Mouse (Mus musculus) spleen, postnatal 10 days (tissue): ENCODE measurements around the gene Mef2a.
"Not testable (repeated sequence)": the region's sequence is repeated elsewhere in the genome, so short reads cannot be mapped to it uniquely, and the experiment has no call there.

ENCODE experiments used
- DNase-seq, 2 experiments: peaks; one replicate each; pipeline ENCODE4 v3.0.0; 2021 to 2022; ENCODE audit warnings: low spot score in 2 of 2

Mef2a gene

DNA sequence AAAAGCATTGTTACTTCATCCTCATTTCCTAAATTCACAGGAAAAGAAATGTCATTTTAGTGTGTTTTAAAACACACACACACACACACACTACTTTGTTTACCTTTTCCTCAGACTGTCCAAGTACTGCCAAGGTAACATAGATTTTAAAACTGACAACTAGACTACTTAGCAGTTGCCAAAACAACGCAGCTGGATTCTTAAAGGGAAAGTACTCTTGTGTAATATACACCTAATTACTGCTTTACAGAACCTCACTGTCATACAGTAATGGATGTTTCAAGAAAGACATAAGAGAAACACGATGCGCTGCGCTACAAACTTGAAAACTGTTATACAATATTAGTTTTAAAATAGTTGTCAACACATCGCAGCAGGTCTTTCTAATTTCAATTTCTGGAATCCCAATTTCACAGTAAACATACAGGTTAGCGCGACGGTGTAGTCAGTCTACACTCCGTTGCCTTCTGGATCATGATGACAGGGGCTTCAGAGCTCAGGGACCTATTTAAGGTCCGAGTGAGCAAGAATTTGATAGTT is 1.2 kb downstream of the Mef2a start:
- DNase-seq: no peak

DNA sequence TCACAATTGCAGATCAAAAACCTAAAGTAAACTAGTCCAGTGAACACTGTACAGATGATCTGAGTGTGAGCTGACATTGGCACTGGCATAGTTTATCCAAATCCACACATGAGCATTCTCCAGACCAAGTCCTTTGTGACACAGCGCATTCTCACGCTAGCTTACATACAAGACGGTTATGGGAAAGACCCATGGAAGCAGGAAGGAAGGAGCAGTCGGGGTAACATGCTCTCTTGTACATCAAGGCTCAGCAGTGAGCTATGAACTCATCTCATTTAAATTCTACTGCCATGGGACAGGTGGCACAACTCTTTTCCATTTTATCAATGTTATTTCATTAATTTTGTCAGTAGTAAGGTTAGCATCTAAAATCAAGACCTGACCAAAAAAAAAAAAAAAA is 3.0 kb downstream of the Mef2a start:
- no peak for DNase-seq

DNA sequence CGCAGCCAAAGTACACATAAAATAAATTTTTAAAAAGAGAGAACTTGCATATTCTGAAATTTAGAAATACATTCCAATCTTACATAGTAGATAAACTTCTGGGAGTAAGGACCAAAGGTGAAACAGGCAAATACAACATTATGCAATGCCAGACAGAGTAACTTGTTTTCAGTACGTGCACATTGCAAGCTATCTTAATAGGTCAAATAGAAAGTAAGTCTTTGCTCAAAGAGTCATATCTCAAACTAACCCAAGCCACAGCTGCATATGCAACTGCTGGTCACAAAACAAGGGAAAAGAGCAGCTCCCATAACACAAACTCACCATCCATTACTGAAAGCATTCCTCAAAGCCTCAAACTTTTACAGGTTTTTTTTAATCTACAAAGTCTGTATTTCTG is 4.3 kb downstream of the Mef2a start:
- DNase-seq: no peak

DNA sequence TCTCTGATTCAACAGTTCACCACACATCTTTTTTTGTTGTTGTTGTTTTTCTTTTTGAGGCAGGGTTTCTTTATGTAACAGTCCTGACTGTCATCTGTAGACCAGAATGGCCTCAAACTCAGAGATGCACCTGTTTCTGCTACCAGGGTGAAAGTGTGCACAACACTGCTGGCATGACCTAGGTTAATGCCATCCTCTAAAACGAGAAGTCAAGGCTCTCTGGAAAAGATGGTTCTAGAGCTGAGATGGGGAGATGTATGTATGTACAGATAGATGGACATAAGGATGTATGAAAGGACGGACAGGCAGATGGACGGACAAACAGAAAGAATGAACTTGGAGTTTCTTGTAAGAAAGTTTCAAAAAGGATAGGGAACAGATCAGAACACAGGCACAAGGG is 12.1 kb downstream of the Mef2a start:
- no peak for DNase-seq

GRCm38 (mm10) chr7:67359863-67360262 is 12.8 kb downstream of the Mef2a start:
- no peak for DNase-seq

GRCm38 (mm10) chr7:67355870-67356269 is 16.8 kb downstream of the Mef2a start:
- peak in 1 of 2 experiments; percentile 42 for DNase-seq

- peak in 1 of 2 experiments; percentile 67 for DNase-seq
Measured at GRCm38 (mm10) chr7:67353667-67354066, 19.0 kb downstream of the Mef2a start.

- DNase-seq: no peak
Measured at GRCm38 (mm10) chr7:67352989-67353388, 19.7 kb downstream of the Mef2a start.

- no peak for DNase-seq
Measured at GRCm38 (mm10) chr7:67344443-67344842, 28.2 kb downstream of the Mef2a start.

DNA sequence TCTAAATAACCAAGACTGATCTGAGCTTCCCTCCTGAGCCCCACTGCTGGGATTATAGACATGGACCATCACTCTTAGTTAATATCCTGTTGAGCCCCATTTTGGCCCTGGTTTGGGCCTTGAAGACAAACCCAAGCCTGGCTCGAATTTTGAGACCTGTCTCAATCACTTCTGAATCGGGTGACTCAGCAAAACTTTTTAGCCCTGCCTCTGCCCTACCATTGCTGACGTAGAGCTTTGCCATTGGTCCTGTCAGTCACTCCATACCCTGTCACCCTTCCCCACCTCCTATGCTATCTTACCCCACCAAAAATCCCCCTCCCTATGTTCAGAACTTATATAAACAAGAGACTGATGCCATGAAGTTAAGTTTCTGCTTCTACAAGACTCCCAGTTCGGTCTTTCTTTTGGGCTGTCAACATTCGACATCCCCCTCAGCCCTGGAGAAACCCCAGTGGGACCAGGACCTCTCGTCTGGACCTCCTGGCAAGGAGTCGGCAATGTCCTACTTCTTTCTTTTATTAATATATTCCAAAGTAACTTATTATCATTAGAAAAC is 30.5 kb downstream of the Mef2a start:
- no peak for DNase-seq

- DNase-seq: no peak
Measured at GRCm38 (mm10) chr7:67320359-67320758, 52.3 kb downstream of the Mef2a start.

DNA sequence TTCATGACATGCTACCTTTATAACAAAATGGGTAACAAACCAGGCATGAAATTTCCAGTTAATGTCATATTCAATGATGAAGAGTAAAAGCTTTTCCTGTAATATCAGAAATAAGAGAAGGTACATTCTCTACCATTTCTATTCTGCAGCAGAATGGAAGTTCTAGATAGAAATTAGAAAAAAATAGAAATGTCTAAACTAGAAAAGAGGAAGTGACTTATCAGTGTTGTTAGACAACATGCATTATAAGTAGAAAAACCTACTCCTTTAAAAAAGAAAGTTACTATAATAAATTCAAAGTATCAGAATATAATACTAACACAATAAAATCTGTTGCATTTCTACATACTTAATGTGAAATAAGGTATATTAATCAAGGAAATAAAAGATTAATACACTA is 54.0 kb downstream of the Mef2a start:
- DNase-seq: no peak

DNA sequence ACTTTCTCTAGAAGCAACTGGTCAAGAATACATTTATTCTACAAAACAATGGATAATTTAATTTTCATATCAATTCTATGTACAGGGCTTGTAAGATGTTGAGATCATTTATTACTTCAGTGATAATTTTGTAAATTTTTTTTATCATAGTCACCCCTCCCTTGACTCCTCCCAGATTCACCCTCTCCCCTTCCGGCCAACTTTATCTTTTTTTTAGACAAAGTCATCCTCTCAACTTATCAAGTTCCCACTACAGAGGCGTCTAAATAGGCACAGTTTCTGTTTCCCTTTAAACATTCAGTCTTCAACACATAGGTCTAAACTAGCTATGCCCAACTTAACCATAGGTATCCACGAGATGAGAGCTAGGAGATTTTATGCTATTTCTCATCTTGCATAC is 59.5 kb downstream of the Mef2a start:
- DNase-seq: no peak

GRCm38 (mm10) chr7:67310151-67310550 is 62.5 kb downstream of the Mef2a start:
- no peak for DNase-seq

DNA sequence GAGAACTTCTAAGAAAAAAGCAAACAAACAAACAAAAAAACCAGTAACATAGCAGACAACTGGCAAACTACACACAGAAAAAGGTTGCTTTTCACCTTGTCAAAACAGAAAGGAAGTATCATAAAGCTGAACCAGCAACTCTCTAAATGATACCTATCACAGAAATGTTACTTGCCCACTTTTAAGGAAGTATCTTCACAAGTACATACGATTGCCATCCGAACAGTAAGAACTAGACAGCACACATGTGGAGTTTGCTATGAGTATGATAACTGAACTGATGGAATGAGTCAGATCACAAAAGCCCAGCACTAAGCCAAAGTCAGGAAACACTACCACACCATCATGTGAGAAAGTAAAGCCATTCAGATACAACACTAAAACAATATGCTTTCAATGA is 64.6 kb downstream of the Mef2a start:
- no peak for DNase-seq

GRCm38 (mm10) chr7:67307078-67307477 is 65.6 kb downstream of the Mef2a start:
- DNase-seq: no peak

- no peak for DNase-seq
Measured at GRCm38 (mm10) chr7:67304937-67305336, 67.7 kb downstream of the Mef2a start.

DNA sequence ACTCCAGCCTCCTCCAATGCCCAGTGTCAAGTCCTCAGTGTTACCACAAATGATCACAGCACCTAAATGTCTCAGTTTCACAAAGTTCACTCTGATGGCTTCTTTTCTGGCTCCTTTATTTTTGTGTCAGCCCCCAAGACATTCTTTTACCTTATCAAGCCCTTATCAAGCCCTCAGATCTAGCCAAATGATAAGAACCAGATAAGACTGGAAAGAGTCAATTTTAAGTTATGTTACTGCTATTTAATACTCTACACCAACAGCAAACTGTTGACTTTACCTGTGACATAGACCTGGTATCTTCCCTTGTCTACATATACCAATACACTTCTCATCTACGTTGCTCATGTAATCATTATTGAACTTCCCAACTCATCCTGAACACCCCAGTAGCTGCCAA is 76.2 kb downstream of the Mef2a start:
- no peak for DNase-seq

DNA sequence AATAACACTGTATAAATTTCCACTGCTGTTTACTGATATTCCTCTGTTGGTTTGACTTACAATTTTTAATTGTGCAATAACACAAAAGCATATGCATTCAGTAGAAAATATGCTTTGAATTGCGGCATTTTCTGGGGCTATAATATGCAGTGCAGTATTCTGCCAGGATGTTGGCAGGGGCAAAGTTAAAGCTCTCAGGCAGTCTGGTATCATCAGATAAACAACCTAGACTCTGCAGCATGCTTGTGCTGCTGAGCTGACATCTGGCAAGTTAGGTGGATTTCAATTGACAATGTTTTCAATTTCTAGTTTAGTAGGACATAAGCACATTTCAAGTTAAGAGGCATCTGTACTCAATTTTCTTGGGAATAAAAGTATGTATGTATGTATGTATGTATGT is 81.3 kb downstream of the Mef2a start:
- DNase-seq: no peak

DNA sequence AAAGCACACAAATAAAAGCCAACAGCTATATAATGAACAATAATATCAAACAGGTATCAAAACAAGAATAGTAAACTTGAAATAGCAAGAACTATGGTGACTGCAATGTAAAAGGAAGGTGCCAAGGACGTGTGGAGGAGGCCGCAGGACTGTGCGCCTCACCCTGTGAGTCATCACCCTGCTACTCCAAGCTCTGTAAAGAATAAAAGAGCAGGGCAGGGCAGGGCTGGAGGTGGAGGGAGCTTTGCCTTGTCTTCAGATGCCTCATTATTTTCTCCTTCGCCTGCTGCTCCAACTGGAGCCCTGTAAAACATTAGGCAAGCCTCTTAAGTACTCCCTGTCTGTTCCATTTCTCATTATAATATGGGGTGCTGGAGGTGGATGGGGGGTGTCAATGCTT is 85.2 kb downstream of the Mef2a start:
- no peak for DNase-seq

GRCm38 (mm10) chr7:67283581-67283980 is 89.1 kb downstream of the Mef2a start:
- DNase-seq: no peak

- DNase-seq: not testable (repeated sequence)
Measured at GRCm38 (mm10) chr7:67270447-67270846, 102.2 kb downstream of the Mef2a start.

DNA sequence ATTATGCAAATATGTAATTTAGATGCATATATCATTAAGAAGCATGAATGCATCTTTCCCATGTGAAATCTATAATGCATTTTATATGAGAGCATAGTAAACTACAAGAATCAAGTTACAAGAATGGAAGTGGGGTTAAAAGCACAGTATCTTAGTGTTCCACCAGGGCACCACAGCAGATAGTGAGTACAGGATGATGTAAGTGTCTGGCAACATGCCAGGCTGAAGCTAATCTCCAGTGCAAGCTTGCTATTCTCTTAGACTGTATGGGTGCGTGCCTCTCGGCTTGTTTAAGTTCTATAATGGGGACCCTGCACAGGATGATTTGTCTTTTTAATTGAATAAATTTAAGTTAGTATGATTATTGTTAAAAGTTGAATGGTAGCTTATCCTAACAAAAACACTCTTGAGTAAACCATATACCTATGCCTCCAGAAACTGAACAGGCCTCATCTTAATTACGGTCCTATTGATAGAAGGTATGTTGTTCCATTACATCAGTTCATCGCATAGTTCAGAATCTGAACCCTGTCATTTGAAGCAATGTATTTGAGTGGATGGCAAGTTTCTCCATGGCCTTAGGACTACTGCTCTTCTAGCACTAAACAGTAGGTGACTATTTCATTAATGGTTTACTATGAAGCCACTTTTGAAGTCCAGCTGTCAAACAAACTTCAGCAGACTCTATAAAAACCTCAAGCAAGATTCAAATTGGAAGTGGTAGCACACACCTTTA is 112.7 kb downstream of the Mef2a start:
- peak; percentile 53 to 84 for DNase-seq
